Mouse (Mus musculus) cortical plate, adult 2 months (tissue): ENCODE data around the gene Trp53. TPM values are rescaled to one million over a fixed set of nuclear protein-coding genes. Genes with fewer than 3 reads are reported as not detected.
A peak's percentile ranks its signal among the peaks of the same experiment; 100 is the strongest.

ENCODE experiments used
- H3K27ac ChIP-seq: fragments of 200-500 bp; 2 replicates; pipeline ENCODE4 v1.5.1; 2012; ENCODE audit warnings: low read length, control low read depth, inconsistent platforms; ENCODE audit not compliant: insufficient read depth
- H3K4me1 ChIP-seq: fragments of 200-500 bp; 2 replicates; pipeline ENCODE4 v1.6.1; 2011; ENCODE audit warnings: low read length; ENCODE audit not compliant: control insufficient read depth, insufficient read depth
- H3K4me3 ChIP-seq: fragments of 200-500 bp; 2 replicates; pipeline ENCODE4 v1.5.1; 2011; ENCODE audit warnings: mild to moderate bottlenecking, low read length, control low read depth; ENCODE audit not compliant: insufficient read depth
- CTCF ChIP-seq: fragments of 200-500 bp; IDR thresholded peaks from 2 replicates; pipeline ENCODE4 v1.5.1; 2011; ENCODE audit warnings: mild to moderate bottlenecking, control low read depth, low read length; ENCODE audit not compliant: insufficient read depth; ENCODE audit errors: extremely low read depth
- POLR2A ChIP-seq: fragments of 200-500 bp; IDR thresholded peaks from 2 replicates; pipeline ENCODE4 v1.6.1; 2011; ENCODE audit warnings: mild to moderate bottlenecking, low read length, control low read depth; ENCODE audit not compliant: insufficient read depth; ENCODE audit errors: extremely low read depth
- polyA plus RNA-seq: library from polyadenylated mRNA; depleted of rRNA; stranded (reverse); fragments of >200 nt; gene quantifications from 2 replicates; pipeline ENCODE4 v1.2.3, GENCODE M21; 2012

Gene Trp53
- polyA plus RNA-seq, 1 experiment = 33.9 TPM

DNA sequence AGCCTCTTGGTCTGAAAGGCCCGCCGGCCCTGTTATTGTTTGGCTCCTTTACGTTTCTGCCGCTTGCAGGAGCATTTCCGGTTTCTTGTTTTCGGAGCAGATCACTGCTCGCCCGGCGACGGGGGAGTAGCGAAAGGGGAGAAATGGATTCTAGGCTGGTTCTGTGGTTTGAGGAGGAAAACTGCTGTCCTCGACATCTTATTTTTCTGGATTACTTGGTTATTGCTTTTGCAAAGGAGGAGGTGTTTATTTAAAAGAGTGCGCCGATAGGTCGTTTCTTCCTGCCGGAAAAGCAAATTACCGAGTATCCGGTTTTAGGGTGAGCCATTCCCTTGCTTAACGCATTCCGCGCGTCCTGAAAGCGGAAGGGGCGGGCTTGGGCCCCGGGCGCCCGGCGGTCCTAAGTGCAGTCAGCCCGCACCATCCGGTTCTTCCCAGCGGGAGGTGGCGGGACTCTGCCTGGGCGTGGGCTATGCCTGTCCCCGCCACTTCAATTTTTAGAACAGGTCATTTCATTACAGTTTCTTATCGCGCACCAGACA, 1.1 kb downstream of the Trp53 start:
- TF ChIP-seq CTCF (no peak), POLR2A (peak; percentile 32)
- Histone ChIP-seq H3K27ac (peak overlapping the region; percentile 73), H3K4me3 (peak overlapping the region; percentile 62), H3K4me1 (peaks cover 9% of the 10 kb centered on the region; the same call in 1 of the 2 replicates)

DNA sequence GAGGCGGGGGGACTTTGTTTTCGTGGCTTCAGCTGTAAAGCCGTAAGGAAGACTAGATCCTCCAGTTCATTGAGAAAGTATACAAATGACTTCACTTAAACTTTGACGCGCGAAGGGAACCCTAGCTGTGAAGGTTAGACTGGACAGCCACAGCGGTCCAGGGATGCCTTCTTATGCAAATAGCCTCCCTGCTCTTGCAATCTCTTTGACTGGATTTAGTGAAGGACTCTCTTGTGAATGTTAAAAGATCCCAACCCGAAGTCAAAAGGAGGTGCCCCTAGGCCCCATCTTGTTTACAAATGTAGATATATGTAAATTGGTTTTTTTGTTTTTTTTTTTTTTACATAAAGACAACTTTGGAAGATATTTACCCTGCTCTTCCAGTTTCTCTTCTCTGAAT, 1.7 kb downstream of the Trp53 start:
- peak overlapping the region; percentile 62 for H3K4me3 ChIP-seq
- peaks cover 9% of the 10 kb centered on the region; the same call in 1 of the 2 replicates for H3K4me1 ChIP-seq
- no peak overlapping the region for H3K27ac ChIP-seq
- TF ChIP-seq POLR2A = no peak

DNA sequence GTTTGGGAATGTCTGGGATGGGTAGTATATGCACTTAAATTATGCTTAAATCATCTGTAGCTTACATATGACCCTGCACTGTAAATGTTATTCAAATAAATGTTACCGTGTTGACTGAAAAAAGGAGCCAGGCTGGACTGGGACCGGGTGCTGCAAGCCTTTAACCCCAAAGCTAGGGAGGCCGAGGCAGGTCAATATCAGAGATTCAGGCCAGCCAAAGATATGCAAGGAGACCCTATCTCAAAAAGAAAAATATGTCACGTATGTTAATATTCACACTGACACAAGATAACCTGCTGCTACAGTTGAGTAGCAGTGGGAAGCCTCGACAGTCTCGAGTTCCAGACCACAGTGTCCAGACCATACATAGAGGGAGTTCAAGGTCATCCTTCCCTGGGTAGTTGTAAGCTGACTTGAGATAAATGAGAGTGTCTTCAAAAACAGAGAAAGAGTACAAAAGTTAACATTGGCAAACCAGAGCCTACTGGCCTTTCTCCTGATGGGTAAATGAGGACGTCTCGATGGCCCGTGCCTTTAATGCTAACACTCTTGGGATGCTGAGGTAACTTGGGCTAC, 2.2 kb downstream of the Trp53 start:
- Histone ChIP-seq H3K4me3 (no peak overlapping the region; the same call in 1 of the 2 replicates), H3K4me1 (peaks cover 9% of the 10 kb centered on the region; the same call in 1 of the 2 replicates), H3K27ac (no peak overlapping the region)
- TF ChIP-seq POLR2A (no peak), CTCF (no peak)

DNA sequence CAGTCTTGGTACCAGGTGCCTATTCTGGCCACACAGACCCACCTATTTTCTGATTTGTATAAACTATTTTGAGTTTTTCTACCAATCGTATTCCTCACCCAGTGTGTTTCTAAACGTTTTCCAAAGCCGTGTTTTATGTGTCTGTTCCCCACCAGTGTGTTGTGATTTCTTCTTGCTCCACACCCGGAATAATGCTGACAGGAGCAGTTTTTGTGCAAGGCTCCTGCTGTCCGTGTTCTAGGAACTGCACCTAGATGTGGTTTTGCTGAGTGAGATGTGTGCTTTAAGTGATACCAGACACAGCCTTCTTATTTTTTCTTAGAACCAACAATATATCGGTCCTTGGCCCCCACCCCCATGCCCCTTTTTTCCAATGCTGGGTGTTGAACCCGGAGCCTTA, 3.8 kb downstream of the Trp53 start:
- Histone ChIP-seq H3K4me3 (no peak overlapping the region), H3K27ac (no peak overlapping the region), H3K4me1 (no peaks in the 10 kb centered on the region)
- TF ChIP-seq CTCF = no peak
- TF ChIP-seq POLR2A = no peak

DNA sequence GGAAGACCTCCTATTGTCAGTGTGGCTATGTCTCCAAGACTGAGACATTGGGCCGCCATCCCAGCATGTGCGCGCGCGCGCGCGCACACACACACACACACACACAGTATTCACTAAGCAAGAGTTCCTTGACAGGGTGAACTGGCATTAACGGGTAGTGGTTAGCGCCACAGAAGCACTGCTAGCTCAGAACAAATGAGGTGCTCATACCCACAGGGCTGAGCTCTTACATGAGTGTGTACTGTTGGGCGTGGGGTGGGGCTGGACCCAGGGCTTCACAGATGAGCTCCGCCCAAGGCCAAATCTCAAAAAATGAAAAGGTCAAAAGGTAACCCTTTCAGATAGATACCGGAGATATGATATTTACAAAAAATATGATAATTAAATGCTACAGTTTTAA, 4.8 kb downstream of the Trp53 start:
- TF ChIP-seq CTCF = no peak
- TF ChIP-seq POLR2A = no peak
- H3K27ac ChIP-seq = no peak overlapping the region
- H3K4me1 ChIP-seq = no peaks in the 10 kb centered on the region
- no peak overlapping the region for H3K4me3 ChIP-seq

DNA sequence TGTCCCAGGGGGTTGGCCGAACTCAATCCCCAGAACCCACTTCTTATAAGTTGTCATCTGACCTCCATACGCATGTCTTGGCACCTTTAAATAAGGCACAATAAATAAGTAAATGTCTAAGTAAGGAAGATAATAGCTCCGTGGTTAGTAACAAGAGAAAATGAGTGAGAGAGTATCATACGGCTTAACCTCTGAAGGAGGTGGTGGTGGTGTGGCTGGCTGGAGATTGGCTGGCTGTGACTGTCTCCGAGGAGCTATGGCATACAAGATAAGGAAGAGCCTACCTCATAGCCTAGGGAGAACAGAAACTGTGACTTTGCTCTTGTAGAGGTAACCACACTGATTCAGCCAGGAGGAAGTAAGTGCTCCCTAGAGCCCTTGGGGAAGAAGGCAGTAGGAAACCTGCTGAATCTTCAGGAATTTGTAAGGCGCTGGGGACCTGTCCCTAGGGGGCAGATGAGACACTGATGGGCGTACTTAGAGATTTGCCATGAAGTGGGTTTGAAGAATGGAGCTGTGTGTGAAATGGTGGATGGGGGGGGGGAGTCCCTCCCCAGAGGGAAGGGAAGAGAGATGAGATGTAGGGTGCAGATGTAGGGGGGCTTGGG, 5.7 kb downstream of the Trp53 start:
- no peak overlapping the region for H3K4me3 ChIP-seq
- no peak for TF ChIP-seq POLR2A
- TF ChIP-seq CTCF = no peak
- no peaks in the 10 kb centered on the region for H3K4me1 ChIP-seq
- H3K27ac ChIP-seq = no peak overlapping the region

DNA sequence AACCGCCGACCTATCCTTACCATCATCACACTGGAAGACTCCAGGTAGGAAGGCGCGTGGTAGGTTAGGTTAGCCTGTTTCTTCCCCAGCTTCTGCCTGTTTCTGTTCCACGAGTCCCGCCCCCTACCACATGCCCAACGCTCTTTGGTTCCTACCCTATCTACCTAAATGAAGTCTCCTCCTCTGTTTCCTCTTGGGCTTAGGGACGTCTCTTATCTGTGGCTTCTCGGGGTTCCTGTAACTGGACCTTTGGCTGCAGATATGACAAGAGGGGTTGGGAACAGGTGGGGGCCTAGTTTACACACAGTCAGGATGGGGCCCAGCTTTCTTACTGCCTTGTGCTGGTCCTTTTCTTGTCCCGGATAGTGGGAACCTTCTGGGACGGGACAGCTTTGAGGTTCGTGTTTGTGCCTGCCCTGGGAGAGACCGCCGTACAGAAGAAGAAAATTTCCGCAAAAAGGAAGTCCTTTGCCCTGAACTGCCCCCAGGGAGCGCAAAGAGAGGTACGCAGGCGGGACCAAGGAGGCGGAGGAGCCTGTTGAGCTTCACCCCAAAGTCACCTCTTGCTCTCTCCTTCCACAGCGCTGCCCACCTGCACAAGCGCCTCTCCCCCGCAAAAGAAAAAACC, 9.2 kb downstream of the Trp53 start:
- no peak overlapping the region for H3K4me3 ChIP-seq
- H3K27ac ChIP-seq = no peak overlapping the region
- H3K4me1 ChIP-seq = no peaks in the 10 kb centered on the region
- TF ChIP-seq CTCF = no peak
- no peak for TF ChIP-seq POLR2A

DNA sequence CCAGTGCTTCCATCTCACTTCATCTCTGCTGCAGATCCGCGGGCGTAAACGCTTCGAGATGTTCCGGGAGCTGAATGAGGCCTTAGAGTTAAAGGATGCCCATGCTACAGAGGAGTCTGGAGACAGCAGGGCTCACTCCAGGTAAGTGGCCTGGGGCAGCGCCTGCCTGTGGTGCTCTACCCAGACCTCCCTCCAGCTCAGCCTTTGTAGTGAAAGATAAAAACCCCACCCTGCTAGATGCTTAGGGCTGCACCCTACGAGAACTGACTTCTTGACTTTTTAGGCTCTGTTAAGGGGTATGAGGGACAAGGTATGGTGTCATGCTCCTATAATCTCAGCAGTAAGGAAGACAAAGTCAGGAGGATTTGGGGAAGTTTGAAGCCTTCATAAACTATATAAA, 10.5 kb downstream of the Trp53 start:
- Histone ChIP-seq H3K4me1 (no peaks in the 10 kb centered on the region), H3K4me3 (no peak overlapping the region), H3K27ac (no peak overlapping the region)
- no peak for TF ChIP-seq POLR2A
- no peak for TF ChIP-seq CTCF

DNA sequence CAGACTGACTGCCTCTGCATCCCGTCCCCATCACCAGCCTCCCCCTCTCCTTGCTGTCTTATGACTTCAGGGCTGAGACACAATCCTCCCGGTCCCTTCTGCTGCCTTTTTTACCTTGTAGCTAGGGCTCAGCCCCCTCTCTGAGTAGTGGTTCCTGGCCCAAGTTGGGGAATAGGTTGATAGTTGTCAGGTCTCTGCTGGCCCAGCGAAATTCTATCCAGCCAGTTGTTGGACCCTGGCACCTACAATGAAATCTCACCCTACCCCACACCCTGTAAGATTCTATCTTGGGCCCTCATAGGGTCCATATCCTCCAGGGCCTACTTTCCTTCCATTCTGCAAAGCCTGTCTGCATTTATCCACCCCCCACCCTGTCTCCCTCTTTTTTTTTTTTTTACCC, 11.3 kb downstream of the Trp53 start:
- Histone ChIP-seq H3K4me3 (no peak overlapping the region), H3K27ac (peak overlapping the region; percentile 72), H3K4me1 (no peaks in the 10 kb centered on the region)
- TF ChIP-seq CTCF (no peak), POLR2A (no peak)
